ENCODE assay signal across 10 mouse cellular contexts in genomic region chr11:86874666-86875295, GRCm38 (mm10).
DNase-seq lines count a peak whose midpoint lies in the region; ATAC-seq lines count a peak whose summit lies in the region.
"Had no signal": no experiment of that assay in that cellular context is flagged by ENCODE, and none has a peak within 500 bp of the region (broad histone marks: within the 10 kb centered on the region; RNA-seq: fewer than 3 reads in every experiment).

No protein-coding gene starts in this region.

- no peak overlapping the region for H3K27ac ChIP-seq in forebrain, embryonic 14.5 days (ENCODE audit: low read depth, low read length)
- no peak overlapping the region for H3K27ac ChIP-seq in forebrain, embryonic 12.5 days
- H3K27ac ChIP-seq: neural tube, embryonic 12.5 days had no signal

- no peaks in the 10 kb centered on the region for H3K9me3 ChIP-seq in forebrain, embryonic 14.5 days (replicated peaks; ENCODE audit: control insufficient read depth, low read length)
- H3K9me3 ChIP-seq in forebrain, embryonic 12.5 days = no peaks in the 10 kb centered on the region
- H3K9me3 ChIP-seq: neural tube, embryonic 12.5 days had no signal

- peak; percentile 46 for DNase-seq in forebrain, embryonic 14.5 days (ENCODE audit: low spot score)
- DNase-seq in urinary bladder, postnatal 14 days (ENCODE audit: low spot score) = peak; percentile 65
- no peak for DNase-seq in urinary bladder, postnatal 25 days (ENCODE audit: low spot score)
- peak; percentile 51 to 58 for DNase-seq in kidney, postnatal 25 days
- DNase-seq in yolk sac, embryonic 10.5 days (ENCODE audit: low spot score) = peak; percentile 72
- DNase-seq in spleen, adult 12 weeks (ENCODE audit: low spot score) = no peak
- DNase-seq in heart, postnatal 25 days (ENCODE audit: low spot score) = no peak
- DNase-seq: B cell, adult 2 months had no signal

- no peak overlapping the region for H3K9ac ChIP-seq in forebrain, embryonic 14.5 days (ENCODE audit: low read length)
- no peak overlapping the region for H3K9ac ChIP-seq in forebrain, embryonic 12.5 days
- H3K9ac ChIP-seq: neural tube, embryonic 12.5 days had no signal

- no peak overlapping the region for H3K4me3 ChIP-seq in forebrain, embryonic 14.5 days (ENCODE audit: low read depth, low read length)
- H3K4me3 ChIP-seq in forebrain, embryonic 12.5 days (replicated peaks) = no peak overlapping the region
- H3K4me3 ChIP-seq: neural tube, embryonic 12.5 days had no signal

- peaks cover 10% of the 10 kb centered on the region; the same call in 1 of the 2 replicates for H3K4me1 ChIP-seq in forebrain, embryonic 14.5 days (ENCODE audit: control insufficient read depth, insufficient read depth, low read length)
- peaks cover 24% of the 10 kb centered on the region for H3K4me1 ChIP-seq in forebrain, embryonic 12.5 days

- ATAC-seq in forebrain, embryonic 14.5 days = no peak
- ATAC-seq in forebrain, embryonic 12.5 days (ENCODE audit: low FRiP score) = no peak

- intact Hi-C loops in heart, postnatal 25 days (cut with DNase I) = no loop called here

- 73% methylated on average over 12 of the region's 12 CpGs for WGBS in forebrain, embryonic 14.5 days
- WGBS in forebrain, embryonic 12.5 days = 72% methylated on average over 12 of the region's 12 CpGs

- H3K27me3 ChIP-seq in forebrain, embryonic 14.5 days (replicated peaks; ENCODE audit: control insufficient read depth, insufficient read depth, low read length) = no peaks in the 10 kb centered on the region
- H3K27me3 ChIP-seq in forebrain, embryonic 12.5 days = no peaks in the 10 kb centered on the region
- H3K27me3 ChIP-seq: neural tube, embryonic 12.5 days had no signal

- H3K4me2 ChIP-seq in forebrain, embryonic 14.5 days (ENCODE audit: low read length) = no peak overlapping the region
- no peak overlapping the region for H3K4me2 ChIP-seq in forebrain, embryonic 12.5 days
- H3K4me2 ChIP-seq: neural tube, embryonic 12.5 days had no signal

- no peaks in the 10 kb centered on the region for H3K36me3 ChIP-seq in forebrain, embryonic 14.5 days (ENCODE audit: control insufficient read depth, insufficient read depth, low read length)
- no peaks in the 10 kb centered on the region for H3K36me3 ChIP-seq in forebrain, embryonic 12.5 days (replicated peaks)
- H3K36me3 ChIP-seq: neural tube, embryonic 12.5 days had no signal

Comparison
In these comparisons a context has a peak if more than half of its experiments do, and no peak if none do; other contexts are left out.
1. DNase-seq: peak in forebrain, embryonic 14.5 days (single experiment), urinary bladder, postnatal 14 days (single experiment), kidney, postnatal 25 days (2 of 2) and yolk sac, embryonic 10.5 days (single experiment); none in urinary bladder, postnatal 25 days (single experiment), spleen, adult 12 weeks (single experiment) and heart, postnatal 25 days (single experiment).